8 mouse cellular contexts compared by ENCODE assay signal in the genomic region with DNA sequence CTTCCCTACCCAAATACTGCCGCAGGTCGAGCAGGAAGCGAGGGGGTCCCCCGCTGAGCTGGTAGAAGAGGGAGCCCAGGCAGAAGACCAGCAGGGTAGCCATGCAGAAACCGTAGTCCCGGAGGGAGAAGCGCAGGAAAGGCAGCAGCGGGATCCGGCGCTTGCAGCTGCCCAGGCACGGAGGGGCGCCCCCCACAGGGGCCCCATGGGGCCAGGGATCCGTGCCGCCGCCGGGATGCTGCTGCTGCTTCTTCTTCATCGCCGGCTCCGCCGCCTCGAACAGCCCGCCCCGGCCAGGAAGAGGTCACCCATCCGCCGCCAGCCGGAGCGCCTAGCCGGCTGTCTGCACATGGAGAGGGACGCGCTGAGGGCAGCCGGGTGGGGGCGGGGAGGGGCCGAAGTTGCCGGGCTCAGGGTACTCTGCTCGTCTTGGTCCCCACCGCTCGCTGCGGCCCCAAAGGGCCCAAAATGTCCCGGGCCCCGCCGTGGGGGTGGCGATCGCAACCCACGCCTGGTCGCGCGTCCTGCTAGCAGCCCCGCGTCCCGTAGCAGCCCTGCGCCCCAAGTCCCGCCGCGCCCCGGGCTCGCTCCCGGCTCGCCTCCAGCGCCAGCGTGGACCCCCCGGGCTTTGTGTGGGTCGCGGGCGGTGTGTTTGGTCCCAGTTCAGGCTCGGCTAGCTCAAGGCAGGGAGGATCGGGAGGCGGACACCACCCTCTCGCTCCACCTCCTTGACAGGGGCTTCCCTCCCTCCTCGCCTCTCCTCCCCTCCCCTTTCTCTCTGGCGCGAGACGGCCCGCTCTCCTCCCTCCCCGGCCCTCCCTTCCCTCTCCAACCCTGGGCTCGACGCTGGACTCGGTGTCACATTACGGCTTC. TPM values are rescaled to one million over a fixed set of nuclear protein-coding genes. Genes with fewer than 3 reads are reported as not detected.
DNase-seq lines count a peak whose midpoint lies in the region; ATAC-seq lines count a peak whose summit lies in the region.

A gene (minus strand): TSS at position 685 of the 873 bp plus-strand sequence.

- H3K4me1 ChIP-seq in hindbrain, embryonic 12.5 days, result peaks cover 7% of the 10 kb centered on the region

- under 1% methylated on average over 69 of the region's 78 CpGs for WGBS in hindbrain, embryonic 12.5 days

- no peaks in the 10 kb centered on the region for H3K36me3 ChIP-seq in hindbrain, embryonic 12.5 days

- H3K27me3 ChIP-seq in hindbrain, embryonic 12.5 days, result peaks cover 17% of the 10 kb centered on the region

- no peaks in the 10 kb centered on the region for H3K9me3 ChIP-seq in hindbrain, embryonic 12.5 days (replicated peaks)

- H3K4me2 ChIP-seq in hindbrain, embryonic 12.5 days (replicated peaks), result peak within 1 kb of the TSS; percentile 89

- DNase-seq in R1 (ENCODE audit: low read depth, low spot score), result peak; percentile 94
- peak; percentile 84 to 90 for DNase-seq in cerebellum, postnatal 10 days
- DNase-seq in frontal cortex, postnatal 25 days (ENCODE audit: low spot score in 2 of 2), result peak; percentile 32 to 50
- peak; percentile 50 to 64 for DNase-seq in layer of hippocampus, postnatal 25 days (ENCODE audit: extremely low spot score in 1 of 2, low spot score in 1 of 2)
- peak; percentile 83 for DNase-seq in lung, postnatal 25 days (ENCODE audit: low spot score)
- DNase-seq in retina, embryonic 14.5 days (ENCODE audit: low spot score), result peak; percentile 79
- DNase-seq in urinary bladder, adult 18-20 months (ENCODE audit: low spot score in 2 of 2), result peak; percentile 79 to 84

- H3K9ac ChIP-seq in hindbrain, embryonic 12.5 days, result peak within 1 kb of the TSS; percentile 74

- H3K27ac ChIP-seq in hindbrain, embryonic 12.5 days, result no peak within 1 kb of the TSS

- ATAC-seq in hindbrain, embryonic 12.5 days (ENCODE audit: low FRiP score), result peak; percentile 92

- H3K4me3 ChIP-seq in hindbrain, embryonic 12.5 days, result peak within 1 kb of the TSS; percentile 79

RNA-seq across cellular contexts. Expression of the gene that starts here (rescaled TPM):
- polyA plus RNA-seq in hindbrain, embryonic 12.5 days (2016; fragmentation: Nextera tagmentation; extraction: Ambion mirVana), result 4.4 and 5.7 TPM in 2 replicates
- total RNA-seq in layer of hippocampus, postnatal 25 days (2021), result 10 to 100 TPM; 72.5 to 74.0 TPM

Comparison
In these comparisons a context has a peak if more than half of its experiments do, and no peak if none do; other contexts are left out.
1. DNase-seq: peak in every context shown above with its lines; median percentile 94 in R1; 87 in cerebellum, postnatal 10 days; 83 in lung, postnatal 25 days; 82 in urinary bladder, adult 18-20 months; 79 in retina, embryonic 14.5 days; 57 in layer of hippocampus, postnatal 25 days; 41 in frontal cortex, postnatal 25 days.